Mouse (Mus musculus) hindbrain, embryonic 15.5 days (tissue): ENCODE measurements around the gene Bsx. TPM values are rescaled to one million over a fixed set of nuclear protein-coding genes. Genes with fewer than 3 reads are reported as not detected.

Experiments
- ATAC-seq: fragments of 200-750 bp; cut with Nextera tagmentation; 2 replicates; pipeline ENCODE4 v1.8.0; 2017; ENCODE audit warnings: low read depth, moderate number of reproducible peaks, moderate TSS enrichment; ENCODE audit not compliant: low FRiP score
- H3K27ac ChIP-seq: fragments of 300-500 bp; sonication (generic); replicated peaks from 2 replicates; pipeline ENCODE4 v1.5.1; 2015; ENCODE audit warnings: mild to moderate bottlenecking, inconsistent platforms
- H3K27me3 ChIP-seq: fragments of 300-500 bp; sonication (generic); 2 replicates; pipeline ENCODE4 v1.6.1; 2015; ENCODE audit warnings: control low read depth, inconsistent platforms
- H3K36me3 ChIP-seq: fragments of 300-500 bp; sonication (generic); 2 replicates; pipeline ENCODE4 v1.6.1; 2015; ENCODE audit warnings: control low read depth, inconsistent platforms
- H3K4me1 ChIP-seq: fragments of 300-500 bp; sonication (generic); replicated peaks from 2 replicates; pipeline ENCODE4 v1.6.1; 2015; ENCODE audit warnings: control low read depth, inconsistent platforms
- H3K4me2 ChIP-seq: fragments of 300-500 bp; sonication (generic); 2 replicates; pipeline ENCODE4 v1.6.1; 2015; ENCODE audit warnings: moderate library complexity, mild to moderate bottlenecking, inconsistent platforms
- H3K4me3 ChIP-seq: fragments of 300-500 bp; sonication (generic); 2 replicates; pipeline ENCODE4 v1.5.1; 2015; ENCODE audit warnings: mild to moderate bottlenecking, inconsistent platforms
- H3K9ac ChIP-seq: fragments of 300-500 bp; sonication (generic); 2 replicates; pipeline ENCODE4 v1.6.1; 2015; ENCODE audit warnings: inconsistent platforms
- H3K9me3 ChIP-seq: fragments of 300-500 bp; sonication (generic); 2 replicates; pipeline ENCODE4 v1.6.1; 2016; ENCODE audit warnings: control low read depth, inconsistent platforms
- WGBS: fragments of 180-500 bp; shearing (Covaris S2); methylation state at CpG from one replicate; pipeline ENCODE4 v1.1.7; 2015; 5-methylcytosine and 5-hydroxymethylcytosine counted together
- polyA plus RNA-seq: library from polyadenylated mRNA; unstranded; fragments of >200 nt; fragmentation: Nextera tagmentation; extraction: Ambion mirVana; gene quantifications from 2 replicates; pipeline ENCODE4 v1.2.1, GENCODE M21; 2015

Gene Bsx
- not detected in 2 replicates for polyA plus RNA-seq

DNA sequence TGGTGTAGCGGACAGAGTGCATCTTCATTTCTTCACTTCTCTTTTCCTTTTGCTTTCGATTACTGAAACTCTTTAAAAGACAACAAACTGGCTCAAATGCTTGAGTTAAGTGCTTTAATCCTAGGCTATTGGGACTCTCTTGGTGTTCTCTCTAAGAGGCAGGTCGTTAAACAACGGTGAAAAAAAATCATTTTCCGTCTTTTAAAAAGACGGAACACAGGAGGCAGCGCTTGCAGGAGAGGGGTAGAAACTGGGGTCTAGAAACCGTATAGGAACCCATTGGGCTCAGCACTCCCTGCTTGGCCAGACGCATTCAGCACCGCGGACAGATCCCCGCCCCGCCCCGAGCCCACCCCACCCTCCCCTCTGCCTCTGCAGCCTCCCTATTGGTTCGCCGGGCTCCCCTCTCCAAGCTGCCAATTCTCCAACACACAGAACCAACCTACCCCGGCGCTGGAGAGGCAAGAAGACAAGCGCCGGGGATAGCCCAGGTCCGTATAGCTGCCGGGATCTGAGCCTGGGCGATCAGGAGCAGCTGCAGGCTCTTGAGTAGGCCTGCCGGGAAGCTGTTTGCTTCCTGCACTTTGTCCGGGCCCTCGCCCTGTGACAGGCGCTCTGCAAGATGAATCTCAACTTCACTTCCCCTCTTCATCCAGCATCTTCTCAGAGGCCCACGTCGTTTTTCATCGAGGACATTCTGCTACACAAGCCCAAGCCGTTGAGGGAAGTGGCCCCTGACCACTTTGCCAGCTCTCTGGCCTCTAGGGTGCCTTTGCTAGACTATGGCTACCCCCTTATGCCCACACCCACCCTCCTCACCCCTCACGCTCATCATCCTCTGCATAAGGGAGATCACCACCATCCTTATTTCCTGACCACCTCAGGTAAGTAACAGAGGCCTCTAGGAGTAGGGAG lies at the start of gene Bsx:
TSS of gene Bsx (plus strand) at position 572 of the 915 bp plus-strand sequence.
- Histone ChIP-seq H3K36me3 (no peaks in the 10 kb centered on the region), H3K4me3 (peak within 1 kb of the TSS; percentile 1; the same call in 1 of the 2 replicates), H3K27ac (no peak within 1 kb of the TSS), H3K9me3 (no peaks in the 10 kb centered on the region), H3K9ac (no peak within 1 kb of the TSS), H3K27me3 (peaks cover 83% of the 10 kb centered on the region), H3K4me2 (peak within 1 kb of the TSS; percentile 29), H3K4me1 (peaks cover 23% of the 10 kb centered on the region)
- ATAC-seq: peak; percentile 70
- WGBS: 3% methylated on average over 32 of the region's 32 CpGs

GRCm38 (mm10) chr9:40825601-40826000 lies 48.3 kb upstream of the Bsx start:
- H3K4me2 ChIP-seq: no peak overlapping the region
- no peaks in the 10 kb centered on the region for H3K27me3 ChIP-seq
- no peak for ATAC-seq
- no peaks in the 10 kb centered on the region for H3K9me3 ChIP-seq
- H3K27ac ChIP-seq: no peak overlapping the region
- no peaks in the 10 kb centered on the region for H3K36me3 ChIP-seq
- 43% methylated on average over 6 of the region's 6 CpGs for WGBS
- H3K9ac ChIP-seq: no peak overlapping the region
- peaks cover 18% of the 10 kb centered on the region for H3K4me1 ChIP-seq
- no peak overlapping the region for H3K4me3 ChIP-seq

- Histone ChIP-seq H3K27me3 (no peaks in the 10 kb centered on the region), H3K27ac (no peak overlapping the region), H3K36me3 (no peaks in the 10 kb centered on the region), H3K4me1 (peaks cover 5% of the 10 kb centered on the region), H3K9ac (no peak overlapping the region), H3K4me2 (no peak overlapping the region), H3K9me3 (no peaks in the 10 kb centered on the region), H3K4me3 (no peak overlapping the region)
- 77% methylated on average over 4 of the region's 4 CpGs for WGBS
- ATAC-seq: no peak
Measured at GRCm38 (mm10) chr9:40827366-40827765, 46.6 kb upstream of the Bsx start.

DNA sequence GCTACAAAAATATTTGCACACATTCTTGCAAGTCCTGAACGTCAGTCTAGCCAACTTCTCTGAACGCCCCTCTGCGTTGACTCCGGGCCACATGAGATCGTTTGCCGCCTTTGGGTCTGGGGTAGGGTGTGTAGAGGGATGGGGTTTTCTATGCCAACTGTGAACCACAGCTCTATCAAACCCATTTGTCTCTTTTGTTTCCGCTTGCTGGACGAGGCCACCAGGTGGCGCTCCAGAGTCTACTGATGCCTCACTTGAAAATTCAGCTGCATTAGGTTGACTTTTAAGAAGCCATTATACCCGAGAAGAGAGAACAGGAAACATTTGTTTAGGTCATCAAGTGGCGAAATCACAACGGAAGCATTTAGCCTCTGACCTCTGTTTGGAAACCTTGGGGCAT lies 39.4 kb upstream of the Bsx start:
- no peaks in the 10 kb centered on the region for H3K9me3 ChIP-seq
- H3K4me3 ChIP-seq: no peak overlapping the region
- no peak for ATAC-seq
- no peaks in the 10 kb centered on the region for H3K4me1 ChIP-seq
- H3K9ac ChIP-seq: no peak overlapping the region
- no peaks in the 10 kb centered on the region for H3K27me3 ChIP-seq
- H3K36me3 ChIP-seq: no peaks in the 10 kb centered on the region
- 0 out of 2 replicates have a peak overlapping the region, but pooled peaks have one; percentile 6 for H3K4me2 ChIP-seq
- no peak overlapping the region for H3K27ac ChIP-seq
- WGBS: 8% methylated on average over 12 of the region's 12 CpGs

GRCm38 (mm10) chr9:40836681-40837080 lies 37.2 kb upstream of the Bsx start:
- Histone ChIP-seq H3K27ac (no peak overlapping the region), H3K27me3 (no peaks in the 10 kb centered on the region), H3K9me3 (no peaks in the 10 kb centered on the region), H3K4me1 (no peaks in the 10 kb centered on the region), H3K9ac (no peak overlapping the region), H3K4me2 (no peak overlapping the region), H3K36me3 (no peaks in the 10 kb centered on the region), H3K4me3 (no peak overlapping the region)
- 86% methylated on average over 3 of the region's 3 CpGs for WGBS
- ATAC-seq: no peak

DNA sequence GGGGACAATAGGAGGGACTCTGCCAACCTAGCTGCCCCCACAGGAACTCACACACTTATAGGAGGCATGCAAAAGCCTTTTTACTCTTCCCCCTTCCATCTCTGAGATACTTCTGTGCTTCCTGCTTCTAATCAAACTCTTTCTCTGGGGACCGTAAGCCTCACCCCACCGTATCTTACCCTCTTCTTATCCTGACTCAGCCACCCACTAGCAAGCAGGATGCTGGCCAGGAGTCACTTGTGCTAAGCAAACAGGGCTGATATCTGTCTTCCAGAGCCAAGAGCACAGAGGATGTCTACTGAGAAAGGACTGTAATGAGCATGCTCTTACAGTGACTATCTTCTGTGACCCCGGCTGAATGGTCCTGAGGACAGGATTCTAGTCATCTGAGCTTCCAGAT lies 34.3 kb upstream of the Bsx start:
- no peak overlapping the region for H3K4me2 ChIP-seq
- 86% methylated on average over 3 of the region's 3 CpGs for WGBS
- no peak overlapping the region for H3K9ac ChIP-seq
- H3K4me3 ChIP-seq: no peak overlapping the region
- H3K9me3 ChIP-seq: no peaks in the 10 kb centered on the region
- ATAC-seq: no peak
- no peaks in the 10 kb centered on the region for H3K4me1 ChIP-seq
- no peak overlapping the region for H3K27ac ChIP-seq
- no peaks in the 10 kb centered on the region for H3K36me3 ChIP-seq
- no peaks in the 10 kb centered on the region for H3K27me3 ChIP-seq

DNA sequence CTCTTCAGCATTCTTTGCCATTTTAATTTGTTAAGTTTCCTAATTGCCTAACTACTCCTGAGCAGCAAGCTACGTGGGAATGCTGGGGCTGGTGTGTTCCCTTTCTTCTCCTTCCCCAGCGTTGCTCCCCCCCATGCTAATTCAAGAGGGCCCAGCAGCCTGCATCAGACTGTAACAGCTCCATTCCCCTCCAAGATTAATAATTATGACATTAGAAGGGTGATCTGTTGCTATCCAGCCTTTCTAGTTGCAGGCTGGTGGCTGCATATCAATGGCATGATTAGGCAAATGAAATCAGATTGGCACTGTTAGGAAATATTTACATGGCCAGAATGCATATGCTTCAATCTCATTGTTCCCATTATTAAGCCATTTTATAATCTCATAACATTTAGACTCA lies 22.4 kb upstream of the Bsx start:
- Histone ChIP-seq H3K27me3 (0 out of 2 replicates have a peak, but pooled peaks cover 13% of the 10 kb centered on the region), H3K4me3 (no peak overlapping the region), H3K9me3 (no peaks in the 10 kb centered on the region), H3K4me2 (no peak overlapping the region), H3K9ac (no peak overlapping the region), H3K27ac (no peak overlapping the region), H3K4me1 (peaks cover 11% of the 10 kb centered on the region; the same call in 1 of the 2 replicates), H3K36me3 (no peaks in the 10 kb centered on the region)
- 25% methylated on average over 2 of the region's 2 CpGs for WGBS
- ATAC-seq: no peak

DNA sequence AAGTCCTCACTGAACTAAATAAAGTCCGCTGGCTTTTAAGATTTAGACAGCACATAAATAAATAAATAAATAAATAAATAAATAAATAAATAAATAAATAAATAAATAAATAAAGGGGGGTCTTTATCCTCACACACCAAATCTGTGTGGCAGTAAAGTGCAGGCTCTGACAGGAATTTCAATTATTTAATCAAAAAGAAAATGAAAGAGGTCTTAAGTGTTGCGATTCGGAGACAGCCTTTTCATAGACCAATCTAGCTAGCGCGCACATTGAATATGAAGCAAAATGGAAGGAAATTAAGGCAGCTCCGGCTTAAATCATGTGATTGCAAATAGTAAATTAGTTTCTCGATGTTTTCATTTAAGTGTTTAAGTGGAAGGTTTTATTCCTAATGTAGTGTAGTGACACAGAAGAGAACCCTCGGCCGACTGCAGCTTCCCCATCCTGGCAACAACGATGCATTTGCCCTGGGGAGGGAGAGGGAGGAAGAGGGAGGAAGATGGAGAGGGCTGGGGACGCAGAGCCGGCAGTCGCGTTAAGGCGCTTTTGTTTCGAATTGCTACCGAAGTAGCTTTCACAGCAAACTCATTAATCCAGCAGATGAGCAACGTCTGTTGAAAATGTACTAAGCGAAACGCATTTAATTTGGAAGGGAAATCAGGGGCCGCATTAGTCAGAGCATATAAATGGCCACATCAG lies 15.3 kb upstream of the Bsx start:
- Histone ChIP-seq H3K4me1 (peaks cover 4% of the 10 kb centered on the region), H3K4me2 (peak overlapping the region; percentile 65), H3K4me3 (peak overlapping the region; percentile 34), H3K27me3 (peaks cover 40% of the 10 kb centered on the region), H3K27ac (0 out of 2 replicates have a peak overlapping the region, but pooled peaks have one; percentile 30), H3K9me3 (no peaks in the 10 kb centered on the region), H3K9ac (peak overlapping the region; percentile 30), H3K36me3 (no peaks in the 10 kb centered on the region)
- ATAC-seq: peak; percentile 74; the same call in 1 of the 2 replicates
- 4% methylated on average over 21 of the region's 21 CpGs for WGBS

- Histone ChIP-seq H3K4me2 (peak overlapping the region; percentile 65), H3K9me3 (no peaks in the 10 kb centered on the region), H3K4me1 (peaks cover 4% of the 10 kb centered on the region), H3K27me3 (peaks cover 40% of the 10 kb centered on the region), H3K9ac (peak overlapping the region; percentile 30; the same call in 1 of the 2 replicates), H3K36me3 (no peaks in the 10 kb centered on the region), H3K27ac (no peak overlapping the region), H3K4me3 (peak overlapping the region; percentile 34; the same call in 1 of the 2 replicates)
- WGBS: 2% methylated on average over 9 of the region's 9 CpGs
- ATAC-seq: no peak
Measured at GRCm38 (mm10) chr9:40859196-40859595, 14.7 kb upstream of the Bsx start.

DNA sequence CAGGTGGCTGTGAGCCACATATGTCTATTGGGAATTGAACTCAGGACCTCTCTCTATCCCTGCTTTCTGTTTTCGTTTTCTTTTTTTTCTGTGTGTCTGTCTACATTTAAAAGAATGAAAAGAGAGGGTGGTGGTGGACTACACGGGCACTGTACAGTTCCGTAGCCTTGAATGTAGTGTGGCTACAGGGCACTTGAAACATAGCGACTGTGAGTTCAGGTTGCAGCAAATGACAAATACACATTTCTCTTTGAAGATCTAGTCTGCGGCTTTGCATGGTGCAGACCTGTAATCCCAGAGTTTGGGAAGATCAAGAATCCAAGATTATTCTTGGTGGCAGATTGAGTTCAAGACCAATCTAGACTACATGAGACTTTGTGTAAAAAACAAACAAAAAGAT lies 3.6 kb upstream of the Bsx start:
- WGBS: 88% methylated on average over 5 of the region's 5 CpGs
- H3K9me3 ChIP-seq: no peaks in the 10 kb centered on the region
- no peak overlapping the region for H3K4me2 ChIP-seq
- no peak overlapping the region for H3K27ac ChIP-seq
- H3K36me3 ChIP-seq: no peaks in the 10 kb centered on the region
- no peak overlapping the region for H3K4me3 ChIP-seq
- ATAC-seq: no peak
- peaks cover 73% of the 10 kb centered on the region for H3K27me3 ChIP-seq
- H3K4me1 ChIP-seq: peaks cover 8% of the 10 kb centered on the region; the same call in 1 of the 2 replicates
- no peak overlapping the region for H3K9ac ChIP-seq

GRCm38 (mm10) chr9:40871369-40872155 lies 2.4 kb upstream of the Bsx start:
- peak overlapping the region; percentile 24; the same call in 1 of the 2 replicates for H3K4me2 ChIP-seq
- H3K27me3 ChIP-seq: peaks cover 81% of the 10 kb centered on the region
- no peak overlapping the region for H3K27ac ChIP-seq
- peak overlapping the region; percentile 17 for H3K4me3 ChIP-seq
- no peaks in the 10 kb centered on the region for H3K36me3 ChIP-seq
- WGBS: 2% methylated on average over 34 of the region's 34 CpGs
- no peaks in the 10 kb centered on the region for H3K9me3 ChIP-seq
- H3K9ac ChIP-seq: no peak overlapping the region
- H3K4me1 ChIP-seq: peaks cover 12% of the 10 kb centered on the region; the same call in 1 of the 2 replicates
- 0 out of 2 replicates have a peak, but pooled peaks have one; percentile 8 for ATAC-seq
